Mouse (Mus musculus): ENCODE results near the gene Actr5. TPM values are rescaled to one million over a fixed set of nuclear protein-coding genes. Genes with fewer than 3 reads are reported as not detected.

The Actr5 gene
- polyA plus RNA-seq, 1 experiment from 2014 or later: 15.5 TPM

- no peak for TF ChIP-seq CTCF (IDR thresholded peaks at IDR 0.05; ENCODE audit: low read depth)
- Histone ChIP-seq H3K27ac (ENCODE audit: low read depth) (no peak overlapping the region), H3K4me2 (0 out of 2 replicates have a peak overlapping the region, but pooled peaks have one; percentile 1), H3K9me3 (ENCODE audit: low read depth, low read length) (no peaks in the 10 kb centered on the region), H3K27me3 (ENCODE audit: insufficient read depth, low read length) (peaks cover 91% of the 10 kb centered on the region), H3K4me1 (ENCODE audit: insufficient read depth) (no peaks in the 10 kb centered on the region), H3K4me3 (ENCODE audit: low read depth, low read length) (no peak overlapping the region), H3K36me3 (ENCODE audit: insufficient read depth) (no peaks in the 10 kb centered on the region), H3K9ac (no peak overlapping the region)
- DNase-seq (no peak), ATAC-seq (ENCODE audit: insufficient read depth) (no peak)
- WGBS: 3% methylated on average over 47 of the region's 47 CpGs
Observed at GRCm38 (mm10) chr2:158614418-158614955, 10.2 kb upstream of the Actr5 start.

GRCm38 (mm10) chr2:158615161-158615680 is 9.5 kb upstream of the Actr5 start:
- Histone ChIP-seq H3K27ac (ENCODE audit: low read depth) (no peak overlapping the region), H3K27me3 (ENCODE audit: insufficient read depth, low read length) (peaks cover 86% of the 10 kb centered on the region), H3K9me3 (ENCODE audit: low read depth, low read length) (no peaks in the 10 kb centered on the region), H3K4me2 (no peak overlapping the region), H3K4me1 (ENCODE audit: insufficient read depth) (no peaks in the 10 kb centered on the region), H3K36me3 (ENCODE audit: insufficient read depth) (no peaks in the 10 kb centered on the region), H3K4me3 (ENCODE audit: low read depth, low read length) (no peak overlapping the region), H3K9ac (no peak overlapping the region)
- DNase-seq (no peak), ATAC-seq (ENCODE audit: insufficient read depth) (no peak)
- no peak for TF ChIP-seq CTCF (IDR thresholded peaks at IDR 0.05; ENCODE audit: low read depth)
- 4% methylated on average over 24 of the region's 24 CpGs for WGBS

GRCm38 (mm10) chr2:158615702-158616101 is 9.0 kb upstream of the Actr5 start:
- Histone ChIP-seq H3K4me3 (ENCODE audit: low read depth, low read length) (no peak overlapping the region), H3K27ac (ENCODE audit: low read depth) (no peak overlapping the region), H3K9me3 (ENCODE audit: low read depth, low read length) (no peaks in the 10 kb centered on the region), H3K4me1 (ENCODE audit: insufficient read depth) (no peaks in the 10 kb centered on the region), H3K27me3 (ENCODE audit: insufficient read depth, low read length) (peaks cover 81% of the 10 kb centered on the region), H3K36me3 (ENCODE audit: insufficient read depth) (no peaks in the 10 kb centered on the region), H3K4me2 (no peak overlapping the region), H3K9ac (no peak overlapping the region)
- no peak for TF ChIP-seq CTCF (IDR thresholded peaks at IDR 0.05; ENCODE audit: low read depth)
- no peak for DNase-seq
- 3% methylated on average over 13 of the region's 13 CpGs for WGBS
- ATAC-seq (ENCODE audit: insufficient read depth): no peak

GRCm38 (mm10) chr2:158616296-158616695 is 8.4 kb upstream of the Actr5 start:
- no peaks in the 10 kb centered on the region for H3K36me3 ChIP-seq (ENCODE audit: insufficient read depth)
- no peaks in the 10 kb centered on the region for H3K4me1 ChIP-seq (ENCODE audit: insufficient read depth)
- H3K9ac ChIP-seq: no peak overlapping the region
- no peak overlapping the region for H3K4me2 ChIP-seq
- no peak for DNase-seq
- H3K27me3 ChIP-seq (ENCODE audit: insufficient read depth, low read length): peaks cover 75% of the 10 kb centered on the region
- no peak for ATAC-seq (ENCODE audit: insufficient read depth)
- no peak for TF ChIP-seq CTCF (IDR thresholded peaks at IDR 0.05; ENCODE audit: low read depth)
- H3K4me3 ChIP-seq (ENCODE audit: low read depth, low read length): no peak overlapping the region
- WGBS: under 1% methylated on average over 12 of the region's 12 CpGs
- H3K27ac ChIP-seq (ENCODE audit: low read depth): no peak overlapping the region
- no peaks in the 10 kb centered on the region for H3K9me3 ChIP-seq (ENCODE audit: low read depth, low read length)

- H3K4me1 ChIP-seq (ENCODE audit: insufficient read depth): no peaks in the 10 kb centered on the region
- no peak overlapping the region for H3K27ac ChIP-seq (ENCODE audit: low read depth)
- no peaks in the 10 kb centered on the region for H3K36me3 ChIP-seq (ENCODE audit: insufficient read depth)
- ATAC-seq (ENCODE audit: insufficient read depth) (no peak), DNase-seq (no peak)
- no peak overlapping the region for H3K4me2 ChIP-seq
- H3K27me3 ChIP-seq (ENCODE audit: insufficient read depth, low read length): peaks cover 70% of the 10 kb centered on the region
- H3K9ac ChIP-seq: no peak overlapping the region
- no peak for TF ChIP-seq CTCF (IDR thresholded peaks at IDR 0.05; ENCODE audit: low read depth)
- H3K9me3 ChIP-seq (ENCODE audit: low read depth, low read length): no peaks in the 10 kb centered on the region
- no peak overlapping the region for H3K4me3 ChIP-seq (ENCODE audit: low read depth, low read length)
- 10% methylated on average over 11 of the region's 11 CpGs for WGBS
Observed at GRCm38 (mm10) chr2:158616790-158617189, 7.9 kb upstream of the Actr5 start.

GRCm38 (mm10) chr2:158625231-158625630 is 543 bp downstream of the Actr5 start:
- Histone ChIP-seq H3K9me3 (ENCODE audit: low read depth, low read length) (no peaks in the 10 kb centered on the region), H3K4me2 (peak overlapping the region; percentile 93), H3K4me3 (ENCODE audit: low read depth, low read length) (peak overlapping the region; percentile 98), H3K27me3 (ENCODE audit: insufficient read depth, low read length) (no peaks in the 10 kb centered on the region), H3K27ac (ENCODE audit: low read depth) (peak overlapping the region; percentile 88), H3K9ac (peak overlapping the region; percentile 82), H3K4me1 (ENCODE audit: insufficient read depth) (no peaks in the 10 kb centered on the region), H3K36me3 (ENCODE audit: insufficient read depth) (peaks cover 30% of the 10 kb centered on the region)
- ATAC-seq (ENCODE audit: insufficient read depth): peak; percentile 69; the same call in 1 of the 2 replicates
- no peak for TF ChIP-seq CTCF (IDR thresholded peaks at IDR 0.05; ENCODE audit: low read depth)
- peak; percentile 30 for DNase-seq
- under 1% methylated on average over 33 of the region's 44 CpGs for WGBS

- no peak for TF ChIP-seq CTCF (IDR thresholded peaks at IDR 0.05; ENCODE audit: low read depth)
- Histone ChIP-seq H3K9ac (peak overlapping the region; percentile 82), H3K4me3 (ENCODE audit: low read depth, low read length) (peak overlapping the region; percentile 98), H3K9me3 (ENCODE audit: low read depth, low read length) (no peaks in the 10 kb centered on the region), H3K27ac (ENCODE audit: low read depth) (no peak overlapping the region; the same call in 1 of the 2 replicates), H3K4me1 (ENCODE audit: insufficient read depth) (no peaks in the 10 kb centered on the region), H3K27me3 (ENCODE audit: insufficient read depth, low read length) (no peaks in the 10 kb centered on the region), H3K4me2 (peak overlapping the region; percentile 93), H3K36me3 (ENCODE audit: insufficient read depth) (peaks cover 34% of the 10 kb centered on the region)
- WGBS: 31% methylated on average over 8 of the region's 8 CpGs
- no peak for DNase-seq
- ATAC-seq (ENCODE audit: insufficient read depth): no peak
Observed at GRCm38 (mm10) chr2:158625697-158626096, 1.0 kb downstream of the Actr5 start.

Measured in lung, embryonic 14.5 days (tissue).